Mouse (Mus musculus) naive thymus-derived CD4-positive, alpha-beta T cell, adult 2 months (primary cell): Measurements from ENCODE around the gene H13.

Experiments used
- DNase-seq: peaks from one replicate; pipeline ENCODE4 v3.0.0-alpha.2; 2011; ENCODE audit warnings: low read depth

The H13 gene

DNA sequence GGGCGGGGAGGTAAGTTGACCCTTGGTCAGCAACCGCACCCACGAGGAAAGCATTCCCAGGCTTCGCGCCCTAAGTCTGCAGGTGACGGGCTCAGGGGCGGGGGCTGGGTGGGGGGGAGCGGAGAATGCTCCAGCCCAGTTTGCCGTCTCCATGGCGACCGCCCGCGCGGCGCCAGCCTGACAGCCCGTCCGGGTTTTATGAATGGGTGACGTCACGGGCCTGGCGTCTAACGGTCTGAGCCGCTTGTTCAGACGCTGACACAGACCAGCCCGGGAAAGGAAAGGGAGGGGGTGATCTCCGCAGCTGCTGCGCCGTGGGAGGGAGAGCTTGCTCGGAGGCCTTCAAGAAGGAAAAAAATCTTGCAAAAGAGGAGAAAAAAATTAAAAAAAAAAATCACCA, 65.7 kb downstream of the H13 start:
- peak; percentile 75 for DNase-seq

DNA sequence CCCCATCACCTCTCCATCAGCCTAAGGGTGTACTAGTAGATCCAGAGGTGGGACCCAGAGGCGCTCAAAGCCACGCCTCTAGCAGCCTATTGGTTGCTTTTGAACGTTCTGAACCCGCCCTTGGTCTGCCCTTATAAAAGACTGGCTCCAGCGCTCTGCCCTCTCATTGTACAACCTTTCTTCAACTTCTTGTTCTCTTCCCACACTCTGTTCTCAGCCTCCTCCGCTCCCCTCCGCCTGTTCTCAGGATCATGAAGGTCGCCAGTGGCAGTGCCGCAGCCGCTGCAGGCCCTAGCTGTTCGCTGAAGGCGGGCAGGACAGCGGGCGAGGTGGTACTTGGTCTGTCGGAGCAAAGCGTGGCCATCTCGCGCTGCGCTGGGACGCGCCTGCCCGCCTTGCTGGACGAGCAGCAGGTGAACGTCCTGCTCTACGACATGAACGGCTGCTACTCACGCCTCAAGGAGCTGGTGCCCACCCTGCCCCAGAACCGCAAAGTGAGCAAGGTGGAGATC, 66.9 kb downstream of the H13 start, which contains the start of gene Id1:
Gene Id1, plus strand, starts transcription at position 162 of the 512 bp plus-strand sequence.
- peak; percentile 73 for DNase-seq

DNA sequence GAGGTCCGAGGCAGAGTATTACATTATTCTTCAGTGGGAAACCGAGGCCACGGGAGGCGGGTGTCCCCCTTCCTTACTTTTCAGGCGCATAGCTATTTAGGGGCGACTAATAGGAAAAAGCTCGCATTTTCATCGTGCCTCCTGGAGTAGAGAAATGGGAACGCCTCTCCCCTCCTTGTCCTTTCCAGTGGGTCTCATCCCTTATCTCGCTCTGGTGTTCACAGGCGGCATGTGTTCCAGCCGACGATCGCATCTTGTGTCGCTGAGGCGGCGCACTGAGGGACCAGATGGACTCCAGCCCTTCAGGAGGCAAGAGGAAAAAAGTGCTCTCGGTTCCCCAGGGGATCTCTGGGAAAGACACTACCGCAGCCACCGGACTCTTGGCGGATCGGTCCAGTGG, 67.5 kb downstream of the H13 start:
- no peak for DNase-seq

DNA sequence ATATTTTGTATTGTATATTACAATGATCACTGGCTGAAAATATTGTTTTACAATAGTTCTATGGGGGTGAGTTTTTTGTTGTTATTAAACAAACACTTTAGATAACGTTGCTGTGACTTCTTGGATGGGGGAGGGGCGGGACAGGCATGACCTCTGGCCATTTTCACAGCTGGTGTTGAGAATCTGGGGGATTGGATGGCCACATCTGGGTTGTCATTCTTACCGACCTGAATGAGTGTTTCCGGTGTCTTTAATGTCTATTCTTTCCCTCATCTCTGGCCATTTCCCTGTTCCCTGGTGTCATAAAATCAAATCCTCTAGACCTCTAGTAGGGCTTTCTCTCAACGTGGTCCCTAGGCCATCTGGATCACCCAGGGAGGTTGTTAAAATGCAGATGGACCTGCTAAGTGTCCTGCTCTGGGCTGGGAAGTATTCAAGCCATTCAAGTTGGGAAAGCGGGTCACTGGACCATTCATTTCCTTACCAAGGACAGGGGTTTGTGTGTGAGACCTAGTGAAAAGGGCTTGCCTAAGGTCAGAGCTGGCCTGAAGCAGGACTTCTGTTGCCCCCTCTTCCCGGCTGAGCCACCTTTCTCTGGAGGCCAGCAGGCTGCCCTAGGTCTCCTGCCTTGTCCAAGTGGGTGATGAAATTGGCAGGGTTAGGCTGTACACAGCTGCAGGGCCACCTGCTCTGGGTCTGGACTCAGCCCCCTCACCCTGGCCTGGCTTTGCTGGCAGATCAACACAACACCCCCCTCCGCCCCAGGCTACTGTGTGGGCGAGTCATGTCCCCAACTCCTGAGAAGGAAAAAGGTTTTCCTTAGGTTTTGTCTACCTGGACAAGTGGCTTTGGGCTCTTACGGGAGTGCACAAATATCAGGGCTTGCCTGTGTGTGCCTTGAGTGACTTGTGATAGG, 68.3 kb downstream of the H13 start:
- DNase-seq, result no peak

DNA sequence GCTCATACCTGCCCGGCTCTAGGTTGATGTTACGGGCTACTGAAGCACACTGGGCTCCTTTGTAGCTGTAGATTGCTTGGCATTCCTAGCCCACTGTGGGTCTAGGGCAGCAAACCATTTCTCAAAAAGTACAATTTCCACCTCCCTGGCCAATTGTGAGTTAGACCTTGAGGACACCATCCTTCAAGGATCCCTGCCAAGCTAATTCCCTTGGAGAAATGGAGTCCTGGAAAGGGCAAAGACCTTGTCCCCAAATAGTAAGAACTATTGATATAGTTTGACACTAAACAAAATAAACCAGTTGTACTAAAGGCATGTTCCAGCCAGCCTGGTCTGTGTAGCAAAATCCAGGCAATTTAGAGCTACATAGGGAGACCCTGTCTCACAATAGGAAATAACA, 69.1 kb downstream of the H13 start:
- DNase-seq, result no peak

DNA sequence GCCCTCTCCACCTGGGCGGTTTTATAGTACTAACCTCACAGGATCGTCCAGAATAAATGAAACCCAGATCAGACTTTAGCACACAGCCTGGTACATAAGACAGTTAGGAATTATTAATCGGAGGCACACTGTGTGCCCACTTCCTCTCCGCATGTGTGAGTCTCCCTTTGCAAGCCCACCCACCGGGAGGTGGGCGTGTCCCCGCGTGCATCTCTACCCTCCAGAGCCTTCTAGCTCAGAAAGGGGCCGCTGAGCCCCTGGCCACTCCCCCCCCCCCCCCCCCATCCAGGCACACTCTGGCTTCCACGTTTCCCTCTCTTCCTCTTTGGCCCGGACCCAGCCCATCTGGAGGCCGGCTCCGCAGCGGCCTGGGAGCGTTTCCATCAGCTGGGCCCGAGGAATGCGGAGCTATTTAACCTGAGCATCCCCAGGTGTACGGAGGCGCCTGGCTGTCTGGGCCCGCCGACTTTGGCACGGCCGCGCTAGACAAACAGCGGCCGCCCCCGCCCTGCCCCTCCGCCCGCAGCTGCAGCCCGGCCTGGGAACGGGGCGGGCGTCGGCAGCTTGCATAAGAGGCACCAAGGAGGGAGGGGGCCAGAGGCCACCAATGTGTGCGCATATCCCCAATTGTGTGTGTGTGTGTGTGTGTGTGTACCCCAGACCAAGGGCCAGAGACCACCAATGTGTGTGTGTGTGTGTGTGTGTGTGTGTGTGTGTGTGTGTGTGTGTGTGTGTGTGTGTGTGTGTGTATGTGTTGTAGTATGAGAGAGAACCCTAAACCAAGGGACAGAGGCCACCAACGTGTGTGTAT, 70.0 kb downstream of the H13 start:
- DNase-seq, result peak; percentile 46

DNA sequence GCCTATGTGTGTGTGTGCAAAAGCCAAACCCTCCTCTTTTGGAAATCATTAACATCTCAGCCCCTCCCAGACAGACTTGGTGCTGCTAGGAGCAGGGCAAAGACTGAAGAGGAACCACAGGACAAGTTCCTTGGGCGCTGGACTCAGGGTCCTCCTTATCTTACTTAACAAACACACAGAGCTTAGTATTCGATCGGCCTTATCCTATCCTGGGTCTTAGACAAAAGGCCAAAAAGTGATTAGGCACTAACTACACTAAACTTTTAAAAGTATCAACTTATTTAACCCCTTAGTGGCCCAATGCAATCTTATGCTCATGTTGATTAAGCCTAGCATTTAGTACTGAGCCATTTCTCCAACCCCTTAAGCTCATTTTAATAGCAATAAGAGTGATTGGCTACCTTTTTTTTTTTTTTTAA, 70.6 kb downstream of the H13 start:
- peak; percentile 31 for DNase-seq

DNA sequence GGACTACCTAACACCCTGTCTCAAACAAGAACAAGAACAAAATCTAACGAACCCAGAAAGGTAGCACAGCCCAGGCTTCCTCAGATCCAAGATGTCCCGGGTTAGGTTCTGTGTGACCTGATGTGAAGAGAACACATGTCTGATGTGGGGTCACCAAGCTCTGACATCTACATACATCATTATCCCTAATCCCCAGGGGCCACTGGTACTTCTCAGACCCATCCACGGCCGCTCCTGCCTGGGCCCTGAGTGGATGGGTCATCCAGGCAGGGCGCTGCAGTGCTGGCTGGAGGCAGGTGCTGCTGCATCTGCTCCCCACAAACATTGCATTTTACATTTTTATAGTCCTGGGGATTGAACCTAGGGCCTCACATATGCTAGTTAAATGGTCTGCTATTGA, 71.2 kb downstream of the H13 start:
- DNase-seq, result no peak

DNA sequence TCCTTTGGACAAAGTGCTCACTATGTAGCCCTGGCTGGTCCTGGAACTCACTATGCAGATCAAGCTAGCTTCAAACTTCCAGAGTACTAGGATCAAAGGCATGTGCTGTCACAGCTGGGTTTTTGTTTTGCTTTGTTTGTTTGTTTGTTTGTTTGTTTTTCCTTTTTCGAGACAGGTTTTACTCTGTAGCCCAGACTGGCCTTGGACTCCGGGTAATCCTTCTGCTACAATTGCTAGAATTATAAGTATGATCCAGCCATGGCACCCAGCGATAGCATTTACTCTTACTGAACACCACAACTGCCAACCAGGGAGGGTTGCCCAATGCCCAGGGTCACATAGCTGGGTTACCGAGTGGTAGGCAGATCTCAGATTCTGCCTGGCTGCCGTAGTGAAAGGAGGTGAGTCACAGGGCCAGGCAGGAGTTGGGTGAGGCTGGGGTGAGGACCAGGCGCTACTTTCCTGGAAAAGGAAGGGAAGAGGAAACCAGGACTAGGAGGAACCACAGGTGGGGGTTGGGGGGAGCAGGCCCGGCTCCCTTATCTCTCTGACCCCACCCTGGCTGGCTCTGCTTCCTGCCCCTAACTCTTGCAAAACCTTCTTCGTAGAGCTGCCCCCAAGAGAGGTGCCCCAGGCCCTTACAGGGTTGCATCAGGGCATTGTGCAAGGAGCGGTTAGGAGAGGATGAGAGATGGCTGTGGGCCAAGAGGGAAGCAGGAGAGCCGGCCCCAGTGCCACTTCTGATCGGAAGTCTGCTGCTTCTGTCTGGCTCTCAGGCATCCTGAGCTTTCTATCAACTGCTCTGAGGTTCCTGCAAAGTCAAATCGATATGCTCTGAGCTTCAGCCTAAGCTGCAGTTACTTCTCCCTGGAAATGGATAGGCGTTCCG, 72.1 kb downstream of the H13 start:
- no peak for DNase-seq

DNA sequence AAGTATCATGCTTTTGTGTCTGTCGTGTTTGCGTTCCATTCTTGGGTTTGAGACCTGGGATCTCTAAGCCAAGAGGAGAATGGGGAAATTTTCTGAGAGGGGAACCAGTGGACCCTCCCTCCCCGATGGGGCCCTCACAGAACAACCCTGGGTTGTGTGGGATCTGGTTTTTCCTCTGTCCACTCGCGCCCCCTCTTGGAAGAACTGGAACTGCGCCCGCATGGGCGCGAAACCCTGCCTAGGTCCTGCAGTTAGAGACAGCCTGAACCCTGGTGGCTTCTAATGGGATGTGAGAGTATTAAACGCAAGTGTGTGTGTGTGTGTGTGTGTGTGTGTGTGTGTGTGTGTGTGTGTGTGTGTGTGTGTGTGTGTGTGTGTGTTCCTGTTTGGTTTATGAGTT, 73.2 kb downstream of the H13 start:
- DNase-seq, result peak; percentile 44

DNA sequence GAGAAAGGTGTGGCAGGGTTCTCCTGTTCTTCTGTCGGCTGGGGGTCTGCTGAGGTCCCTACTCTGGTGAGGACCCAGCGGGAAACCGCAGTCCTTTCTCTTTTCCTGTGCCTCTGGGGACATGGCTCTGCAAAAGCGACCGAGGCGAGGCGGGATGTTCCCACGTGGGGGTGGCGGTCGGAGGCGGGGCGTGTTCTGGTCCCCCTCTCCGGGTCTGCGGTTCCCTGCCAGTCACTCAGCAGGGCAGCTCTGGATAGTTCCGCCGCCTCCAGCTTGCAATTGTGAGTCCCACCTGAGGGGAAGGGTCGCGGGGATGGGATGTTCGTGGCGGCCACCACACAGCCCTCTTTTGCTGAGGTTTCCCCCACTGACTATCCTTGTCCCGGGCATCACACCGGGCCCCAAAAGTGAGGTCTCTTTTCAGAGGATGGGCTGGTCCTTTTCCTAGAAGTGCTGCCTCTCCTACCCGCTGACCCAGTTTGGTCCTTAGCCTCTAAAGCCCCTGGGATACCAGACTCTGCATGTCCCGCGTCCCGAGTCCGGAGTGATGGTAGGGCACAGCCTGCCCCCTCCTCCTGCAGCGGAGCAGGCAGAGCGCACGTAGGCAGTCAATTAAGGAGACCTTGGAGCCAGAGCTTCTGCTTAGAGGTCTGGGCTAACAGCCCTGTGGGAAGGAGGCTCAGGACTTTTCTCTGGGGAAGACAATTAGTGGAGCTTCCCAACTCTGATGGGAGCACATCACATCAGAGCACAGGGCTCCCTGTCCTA, 84.9 kb downstream of the H13 start, which contains the start of gene Cox4i2:
Gene Cox4i2, plus strand, starts transcription at position 230 of the 768 bp plus-strand sequence.
- DNase-seq, result no peak

DNA sequence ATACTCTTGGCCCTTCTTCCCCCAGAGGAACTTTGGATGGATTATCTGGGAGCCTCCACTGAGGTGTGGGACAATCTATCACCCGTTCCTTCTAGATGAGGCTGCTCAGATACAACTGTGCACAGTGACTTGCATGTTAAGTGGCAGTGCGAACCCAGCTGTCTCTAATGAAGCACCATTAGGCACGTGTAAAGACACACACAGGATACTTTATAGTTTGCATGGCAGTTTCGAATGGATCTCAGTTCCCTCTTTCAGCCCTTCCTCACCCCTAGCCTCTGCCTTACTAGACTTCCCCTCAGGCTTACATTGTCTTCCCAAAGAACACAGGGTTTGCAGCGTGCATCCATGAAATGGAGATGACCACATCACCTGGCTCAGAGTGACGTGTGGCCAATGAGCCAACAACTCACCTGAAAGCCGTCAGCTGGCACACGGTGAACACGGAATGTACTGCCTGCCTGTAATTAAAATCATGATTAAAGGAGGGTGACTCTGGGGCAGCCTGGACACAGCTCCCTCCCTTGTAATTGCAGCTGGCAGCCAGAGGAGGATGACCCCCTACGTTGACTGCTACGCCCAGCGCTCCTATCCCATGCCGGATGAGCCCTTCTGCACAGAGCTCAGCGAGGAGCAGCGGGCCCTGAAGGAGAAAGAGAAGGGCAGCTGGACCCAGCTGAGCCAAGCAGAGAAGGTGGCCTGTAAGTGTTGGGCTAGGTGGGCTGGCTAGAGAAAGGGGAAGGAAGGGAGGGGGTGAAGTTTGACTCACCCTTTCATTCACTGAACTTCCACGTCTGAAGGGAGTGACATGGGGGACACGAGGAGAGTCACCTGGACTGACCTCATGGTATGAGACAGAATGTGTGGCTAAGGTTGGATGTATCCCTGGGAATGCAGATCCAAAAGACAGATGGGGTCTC, 87.5 kb downstream of the H13 start:
- no peak for DNase-seq

DNA sequence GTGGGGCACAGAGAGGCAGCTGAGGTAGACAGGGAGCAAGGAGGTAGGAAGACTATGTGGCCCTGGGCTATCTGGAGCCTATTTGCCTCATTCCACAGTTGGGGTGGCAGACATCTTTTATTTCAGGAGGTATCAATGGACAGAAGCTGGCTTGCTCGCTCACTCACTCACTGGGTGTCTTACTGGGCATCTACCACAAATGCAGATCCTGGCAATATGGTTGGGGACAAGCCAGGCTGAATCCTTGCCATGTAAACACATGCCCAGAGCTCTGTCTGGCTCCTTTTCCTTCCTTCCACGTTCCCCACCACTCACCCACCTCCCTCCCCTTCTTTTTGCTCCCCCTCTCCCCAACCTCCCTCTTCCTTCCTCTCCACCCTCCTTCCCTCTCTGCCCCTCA, 88.2 kb downstream of the H13 start:
- DNase-seq, result no peak
